Mouse (Mus musculus): ENCODE data around the gene Sfta2. TPM values are rescaled to one million over a fixed set of nuclear protein-coding genes. Genes with fewer than 3 reads are reported as not detected.

Gene Sfta2
- polyA plus RNA-seq, 1 experiment from 2014 or later: not detected

DNA sequence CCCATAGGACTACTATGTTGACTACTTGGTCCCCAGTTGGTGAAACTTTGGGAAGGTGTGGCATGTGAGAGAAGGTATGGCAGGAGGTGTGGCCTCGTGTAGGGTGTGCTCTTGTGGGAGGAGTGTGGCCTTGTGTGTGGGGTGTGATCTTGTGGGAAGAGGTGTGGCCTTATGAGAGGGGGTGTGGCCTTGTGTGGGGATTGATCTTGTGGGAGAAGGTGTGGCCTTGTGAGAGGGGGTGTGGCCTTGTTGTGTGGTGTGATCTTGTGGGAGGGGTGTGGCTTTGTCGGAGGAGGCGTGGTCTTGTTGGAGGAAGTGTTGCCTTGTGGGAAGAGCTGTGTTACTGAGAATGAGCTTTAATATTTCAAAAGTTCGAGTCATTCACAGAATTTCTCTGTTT is 15.8 kb downstream of the Sfta2 start:
- DNase-seq (ENCODE audit: low spot score) (no peak), ATAC-seq (ENCODE audit: low FRiP score) (no peak)
- 75% methylated on average over 4 of the region's 4 CpGs for WGBS
- H3K36me3 ChIP-seq (ENCODE audit: control insufficient read depth, insufficient read depth, low read length): no peaks in the 10 kb centered on the region
- no peaks in the 10 kb centered on the region for H3K4me1 ChIP-seq (replicated peaks; ENCODE audit: control insufficient read depth, insufficient read depth, low read length)
- H3K27ac ChIP-seq (ENCODE audit: low read depth, low read length): no peak overlapping the region
- H3K4me2 ChIP-seq (replicated peaks; ENCODE audit: low read depth, low read length): no peak overlapping the region
- H3K9ac ChIP-seq (ENCODE audit: low read depth, low read length): no peak overlapping the region
- H3K4me3 ChIP-seq (ENCODE audit: low read depth, low read length): no peak overlapping the region
- H3K27me3 ChIP-seq (ENCODE audit: control insufficient read depth, insufficient read depth, low read length): no peaks in the 10 kb centered on the region
- H3K9me3 ChIP-seq (ENCODE audit: control insufficient read depth, low read length): no peaks in the 10 kb centered on the region

DNA sequence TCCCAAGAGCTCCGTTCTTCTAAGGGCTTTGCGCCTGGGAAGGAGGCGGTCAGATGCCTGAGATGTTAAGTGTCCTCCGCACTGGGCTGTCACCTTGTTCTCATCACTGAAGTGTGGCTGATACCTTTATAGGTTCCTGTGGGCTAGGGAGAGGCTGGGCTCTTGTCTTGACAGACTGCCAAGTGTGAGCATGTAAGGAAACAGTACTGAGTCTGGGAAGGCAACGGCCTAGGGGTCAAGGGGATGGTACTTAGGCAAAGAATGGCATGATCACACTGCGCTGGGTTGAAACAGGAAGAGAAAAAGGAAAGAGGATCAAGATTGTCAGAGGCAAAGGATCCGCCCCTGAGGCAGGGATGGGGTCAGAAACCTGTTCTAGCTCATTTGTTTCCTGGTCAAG is 25.2 kb downstream of the Sfta2 start, which contains the start of gene Gm9573:
TSS of gene Gm9573 (minus strand) at position 101 of the 400 bp plus-strand sequence.
- no peak for DNase-seq (ENCODE audit: low spot score)
- Histone ChIP-seq H3K4me3 (ENCODE audit: low read depth, low read length) (no peak within 1 kb of the TSS), H3K9me3 (ENCODE audit: control insufficient read depth, low read length) (no peaks in the 10 kb centered on the region), H3K36me3 (ENCODE audit: control insufficient read depth, insufficient read depth, low read length) (no peaks in the 10 kb centered on the region), H3K27ac (ENCODE audit: low read depth, low read length) (no peak within 1 kb of the TSS), H3K4me1 (replicated peaks; ENCODE audit: control insufficient read depth, insufficient read depth, low read length) (no peaks in the 10 kb centered on the region), H3K4me2 (replicated peaks; ENCODE audit: low read depth, low read length) (no peak within 1 kb of the TSS), H3K9ac (ENCODE audit: low read depth, low read length) (no peak within 1 kb of the TSS), H3K27me3 (ENCODE audit: control insufficient read depth, insufficient read depth, low read length) (no peaks in the 10 kb centered on the region)
- no peak for ATAC-seq (ENCODE audit: low FRiP score)
- WGBS: 87% methylated on average over 7 of the region's 7 CpGs

DNA sequence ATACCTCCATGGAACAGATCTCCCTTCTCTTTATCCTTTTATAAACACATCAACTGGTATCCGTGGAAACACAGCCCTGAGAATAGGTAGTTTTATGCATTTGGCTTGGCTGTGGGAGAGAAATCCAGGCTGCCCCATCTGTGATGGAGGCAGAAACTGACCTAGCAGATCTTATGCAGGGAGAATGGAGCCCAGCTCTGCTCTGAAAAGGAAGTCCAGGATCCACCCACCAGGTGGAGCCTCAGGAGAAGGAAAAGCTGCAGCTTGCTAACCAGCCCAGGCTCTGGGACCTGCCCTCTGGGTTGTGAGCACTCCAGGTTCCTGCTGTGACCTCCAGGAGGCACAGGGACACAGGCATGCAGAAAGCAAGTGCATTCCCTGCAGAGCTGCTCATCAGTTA is 32.6 kb downstream of the Sfta2 start:
- Histone ChIP-seq H3K36me3 (ENCODE audit: control insufficient read depth, insufficient read depth, low read length) (no peaks in the 10 kb centered on the region), H3K4me3 (ENCODE audit: low read depth, low read length) (no peak overlapping the region), H3K9ac (ENCODE audit: low read depth, low read length) (no peak overlapping the region), H3K4me2 (replicated peaks; ENCODE audit: low read depth, low read length) (no peak overlapping the region), H3K27me3 (ENCODE audit: control insufficient read depth, insufficient read depth, low read length) (no peaks in the 10 kb centered on the region), H3K27ac (ENCODE audit: low read depth, low read length) (no peak overlapping the region), H3K9me3 (ENCODE audit: control insufficient read depth, low read length) (no peaks in the 10 kb centered on the region), H3K4me1 (replicated peaks; ENCODE audit: control insufficient read depth, insufficient read depth, low read length) (0 out of 2 replicates have a peak, but pooled peaks cover 2% of the 10 kb centered on the region)
- peak; percentile 27 for DNase-seq (ENCODE audit: low spot score)
- ATAC-seq (ENCODE audit: low FRiP score): no peak
- WGBS: 19% methylated on average over 1 of the region's 1 CpGs

DNA sequence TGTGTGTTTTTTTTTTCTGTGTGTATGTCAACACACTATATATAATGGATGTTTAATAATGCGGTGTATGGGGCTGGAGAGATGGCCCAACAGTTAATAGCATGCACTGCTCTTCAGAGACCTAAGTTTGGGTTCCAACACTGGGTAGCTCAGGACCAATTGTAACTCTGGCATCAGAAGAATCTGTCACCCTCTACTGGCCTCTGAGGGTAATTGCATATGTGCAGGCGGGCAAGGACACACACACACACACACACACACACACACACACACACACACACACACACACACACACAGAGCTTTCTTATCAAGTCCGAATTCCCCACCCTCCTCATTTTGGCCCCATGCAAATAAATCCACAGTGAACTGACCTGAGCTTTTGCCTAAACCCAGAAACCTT is 33.9 kb downstream of the Sfta2 start:
- Histone ChIP-seq H3K4me1 (replicated peaks; ENCODE audit: control insufficient read depth, insufficient read depth, low read length) (0 out of 2 replicates have a peak, but pooled peaks cover 2% of the 10 kb centered on the region), H3K4me2 (replicated peaks; ENCODE audit: low read depth, low read length) (no peak overlapping the region), H3K9ac (ENCODE audit: low read depth, low read length) (no peak overlapping the region), H3K27ac (ENCODE audit: low read depth, low read length) (no peak overlapping the region), H3K9me3 (ENCODE audit: control insufficient read depth, low read length) (no peaks in the 10 kb centered on the region), H3K27me3 (ENCODE audit: control insufficient read depth, insufficient read depth, low read length) (no peaks in the 10 kb centered on the region), H3K36me3 (ENCODE audit: control insufficient read depth, insufficient read depth, low read length) (no peaks in the 10 kb centered on the region), H3K4me3 (ENCODE audit: low read depth, low read length) (no peak overlapping the region)
- peak; percentile 7 for DNase-seq (ENCODE audit: low spot score)
- ATAC-seq (ENCODE audit: low FRiP score): no peak
- 82% methylated on average over 3 of the region's 3 CpGs for whole genome bisulfite sequencing

DNA sequence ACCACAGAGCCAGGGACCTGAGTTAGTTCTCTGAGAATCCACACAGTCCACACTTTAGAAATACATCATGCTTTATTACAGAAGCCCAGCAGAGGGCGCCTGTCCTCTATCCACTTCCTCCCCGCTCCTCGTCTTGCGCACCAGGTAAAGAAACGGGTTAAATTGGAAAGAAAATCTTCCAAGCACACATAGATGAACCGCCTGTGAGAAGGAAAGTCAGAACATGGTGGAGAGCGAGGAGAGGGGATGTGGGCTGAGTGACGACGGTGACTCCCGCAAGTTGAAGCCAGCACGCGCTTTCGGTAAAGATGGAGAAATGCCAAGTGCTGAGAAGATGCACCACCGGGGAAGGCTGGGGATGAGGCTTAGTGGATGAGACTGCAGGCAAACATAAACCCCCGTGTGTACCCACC is 34.4 kb downstream of the Sfta2 start:
- peak; percentile 53; the same call in 1 of the 2 replicates for ATAC-seq (ENCODE audit: low FRiP score)
- no peak overlapping the region for H3K9ac ChIP-seq (ENCODE audit: low read depth, low read length)
- 0 out of 2 replicates have a peak, but pooled peaks cover 2% of the 10 kb centered on the region for H3K4me1 ChIP-seq (replicated peaks; ENCODE audit: control insufficient read depth, insufficient read depth, low read length)
- peak overlapping the region; percentile 26 for H3K4me3 ChIP-seq (ENCODE audit: low read depth, low read length)
- H3K9me3 ChIP-seq (ENCODE audit: control insufficient read depth, low read length): no peaks in the 10 kb centered on the region
- WGBS: 3% methylated on average over 15 of the region's 15 CpGs
- no peaks in the 10 kb centered on the region for H3K27me3 ChIP-seq (ENCODE audit: control insufficient read depth, insufficient read depth, low read length)
- H3K27ac ChIP-seq (ENCODE audit: low read depth, low read length): no peak overlapping the region
- H3K4me2 ChIP-seq (replicated peaks; ENCODE audit: low read depth, low read length): peak overlapping the region; percentile 42
- no peaks in the 10 kb centered on the region for H3K36me3 ChIP-seq (ENCODE audit: control insufficient read depth, insufficient read depth, low read length)
- peak; percentile 87 for DNase-seq (ENCODE audit: low spot score)

DNA sequence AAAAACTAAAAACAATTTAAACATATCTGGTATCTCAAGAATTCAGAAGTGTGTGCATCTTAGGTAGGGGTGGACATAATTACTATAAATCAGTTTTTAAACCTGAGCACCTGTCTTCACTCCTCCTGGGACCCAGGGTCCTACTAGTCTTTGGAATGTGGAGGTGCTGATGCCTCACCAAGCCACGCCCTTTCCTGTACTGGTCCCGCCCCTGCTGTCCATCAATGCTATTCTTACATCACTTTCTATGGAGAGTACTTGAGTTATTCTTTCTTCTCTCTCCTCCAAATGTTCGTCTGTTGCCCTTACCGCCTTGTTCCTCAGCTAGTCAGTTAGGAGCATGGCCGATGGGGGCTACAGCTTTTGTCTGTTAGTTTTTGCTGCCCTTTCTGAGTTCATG is 35.0 kb downstream of the Sfta2 start:
- no peak overlapping the region for H3K9ac ChIP-seq (ENCODE audit: low read depth, low read length)
- H3K27ac ChIP-seq (ENCODE audit: low read depth, low read length): no peak overlapping the region
- H3K4me3 ChIP-seq (ENCODE audit: low read depth, low read length): no peak overlapping the region
- H3K9me3 ChIP-seq (ENCODE audit: control insufficient read depth, low read length): no peaks in the 10 kb centered on the region
- peak; percentile 42 for DNase-seq (ENCODE audit: low spot score)
- H3K36me3 ChIP-seq (ENCODE audit: control insufficient read depth, insufficient read depth, low read length): no peaks in the 10 kb centered on the region
- no peak for ATAC-seq (ENCODE audit: low FRiP score)
- no peaks in the 10 kb centered on the region for H3K27me3 ChIP-seq (ENCODE audit: control insufficient read depth, insufficient read depth, low read length)
- H3K4me2 ChIP-seq (replicated peaks; ENCODE audit: low read depth, low read length): no peak overlapping the region
- 0 out of 2 replicates have a peak, but pooled peaks cover 2% of the 10 kb centered on the region for H3K4me1 ChIP-seq (replicated peaks; ENCODE audit: control insufficient read depth, insufficient read depth, low read length)
- 43% methylated on average over 5 of the region's 5 CpGs for WGBS

DNA sequence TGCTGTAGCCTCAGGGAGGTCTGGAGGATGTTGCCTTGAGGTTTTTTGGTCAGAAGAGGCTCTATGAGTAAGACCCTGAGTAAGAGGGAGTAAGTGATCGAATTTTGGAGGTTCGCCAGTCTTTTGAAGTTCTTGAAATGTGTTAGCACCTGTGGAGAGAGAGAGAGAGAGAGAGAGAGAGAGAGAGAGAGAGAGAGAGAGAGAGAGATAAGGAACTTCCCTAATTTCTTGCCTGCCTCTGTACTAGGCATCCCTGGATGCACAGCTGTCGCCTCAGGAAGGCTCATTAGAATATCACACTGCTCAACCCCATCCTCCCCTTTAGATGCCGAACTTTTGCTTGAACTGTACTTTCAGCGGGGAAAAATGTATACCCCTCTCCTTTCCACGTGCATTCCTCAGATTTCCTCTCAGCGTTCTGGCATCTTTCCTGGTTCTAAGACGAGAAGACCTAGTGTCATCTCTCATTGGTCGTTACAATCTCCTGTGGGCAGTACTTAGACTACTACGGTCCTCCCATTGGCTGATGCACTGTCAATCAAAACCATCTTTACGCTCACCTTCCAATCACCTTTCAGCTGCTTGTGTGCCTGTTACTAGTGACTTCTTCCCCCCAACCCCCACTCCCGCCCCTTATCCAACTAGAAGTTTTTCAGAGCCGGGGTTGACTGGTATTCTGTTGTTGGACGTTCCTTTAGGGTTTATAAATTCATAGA is 37.3 kb downstream of the Sfta2 start:
- Histone ChIP-seq H3K9me3 (ENCODE audit: control insufficient read depth, low read length) (no peaks in the 10 kb centered on the region), H3K4me3 (ENCODE audit: low read depth, low read length) (no peak overlapping the region), H3K27ac (ENCODE audit: low read depth, low read length) (no peak overlapping the region), H3K9ac (ENCODE audit: low read depth, low read length) (no peak overlapping the region), H3K27me3 (ENCODE audit: control insufficient read depth, insufficient read depth, low read length) (no peaks in the 10 kb centered on the region), H3K4me1 (replicated peaks; ENCODE audit: control insufficient read depth, insufficient read depth, low read length) (0 out of 2 replicates have a peak, but pooled peaks cover 2% of the 10 kb centered on the region), H3K4me2 (replicated peaks; ENCODE audit: low read depth, low read length) (no peak overlapping the region), H3K36me3 (ENCODE audit: control insufficient read depth, insufficient read depth, low read length) (no peaks in the 10 kb centered on the region)
- 24% methylated on average over 14 of the region's 14 CpGs for WGBS
- DNase-seq (ENCODE audit: low spot score) (peak; percentile 78), ATAC-seq (ENCODE audit: low FRiP score) (peak; percentile 76)

DNA sequence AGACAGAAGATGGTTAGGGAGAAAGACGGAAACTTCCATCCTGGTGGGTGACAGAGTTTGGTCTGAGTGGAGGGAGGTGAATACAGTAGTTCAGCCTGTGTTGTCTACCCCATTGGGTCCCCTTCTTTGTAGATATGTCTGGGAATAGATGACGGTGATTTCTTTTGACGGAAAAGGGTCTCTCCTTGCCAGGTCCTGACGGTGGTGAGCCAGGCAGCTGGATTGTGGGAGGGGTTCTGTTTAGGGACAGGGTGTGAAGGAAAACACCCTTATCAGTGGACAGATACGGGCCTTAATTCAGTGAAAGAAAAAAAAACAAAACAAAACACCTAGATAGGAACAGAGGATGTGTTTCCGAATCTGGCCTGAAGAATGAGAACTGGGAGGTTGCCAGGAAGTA is 38.0 kb downstream of the Sfta2 start:
- whole genome bisulfite sequencing: 82% methylated on average over 6 of the region's 6 CpGs
- ATAC-seq (ENCODE audit: low FRiP score) (no peak), DNase-seq (ENCODE audit: low spot score) (no peak)
- no peak overlapping the region for H3K4me2 ChIP-seq (replicated peaks; ENCODE audit: low read depth, low read length)
- no peak overlapping the region for H3K4me3 ChIP-seq (ENCODE audit: low read depth, low read length)
- H3K27me3 ChIP-seq (ENCODE audit: control insufficient read depth, insufficient read depth, low read length): no peaks in the 10 kb centered on the region
- no peak overlapping the region for H3K27ac ChIP-seq (ENCODE audit: low read depth, low read length)
- 0 out of 2 replicates have a peak, but pooled peaks cover 2% of the 10 kb centered on the region for H3K4me1 ChIP-seq (replicated peaks; ENCODE audit: control insufficient read depth, insufficient read depth, low read length)
- H3K9me3 ChIP-seq (ENCODE audit: control insufficient read depth, low read length): no peaks in the 10 kb centered on the region
- H3K36me3 ChIP-seq (ENCODE audit: control insufficient read depth, insufficient read depth, low read length): no peaks in the 10 kb centered on the region
- no peak overlapping the region for H3K9ac ChIP-seq (ENCODE audit: low read depth, low read length)

DNA sequence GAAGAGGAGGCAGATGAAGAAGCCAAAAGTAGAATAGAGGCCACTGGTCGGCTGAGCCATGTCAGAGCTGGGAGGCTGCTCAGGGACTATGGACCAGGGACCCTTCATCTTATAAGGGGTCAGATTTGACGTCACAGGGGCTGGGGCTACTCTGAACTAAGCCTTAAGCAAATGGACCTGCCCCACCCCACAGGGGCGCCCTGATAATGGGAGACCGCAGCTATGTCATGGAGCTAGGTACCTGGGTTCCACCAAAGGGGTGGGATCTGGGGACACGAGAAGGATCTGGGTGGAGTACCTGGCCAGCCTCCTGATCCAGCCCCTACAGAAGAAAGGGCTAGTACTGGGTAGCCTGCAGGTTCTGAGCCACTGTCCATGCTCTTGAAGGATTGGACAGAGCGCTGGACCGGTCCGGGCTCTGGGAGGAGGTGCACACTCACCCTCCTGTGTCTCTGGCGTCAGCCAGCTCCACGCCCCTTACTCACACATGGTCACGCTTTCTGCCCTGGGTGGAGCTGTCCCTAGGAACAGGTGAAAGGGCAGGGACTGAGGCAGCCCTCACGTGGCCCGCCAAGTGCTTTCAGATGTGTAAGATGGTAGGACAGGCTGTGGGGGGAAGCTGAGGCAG is 42.4 kb downstream of the Sfta2 start, which contains the start of gene Mucl3:
TSS of gene Mucl3 (minus strand) at position 87 of the 628 bp plus-strand sequence.
- H3K4me1 ChIP-seq (replicated peaks; ENCODE audit: control insufficient read depth, insufficient read depth, low read length): no peaks in the 10 kb centered on the region
- H3K4me3 ChIP-seq (ENCODE audit: low read depth, low read length): no peak within 1 kb of the TSS
- no peak within 1 kb of the TSS for H3K4me2 ChIP-seq (replicated peaks; ENCODE audit: low read depth, low read length)
- ATAC-seq (ENCODE audit: low FRiP score) (no peak), DNase-seq (ENCODE audit: low spot score) (no peak)
- no peak within 1 kb of the TSS for H3K9ac ChIP-seq (ENCODE audit: low read depth, low read length)
- no peaks in the 10 kb centered on the region for H3K27me3 ChIP-seq (ENCODE audit: control insufficient read depth, insufficient read depth, low read length)
- H3K36me3 ChIP-seq (ENCODE audit: control insufficient read depth, insufficient read depth, low read length): no peaks in the 10 kb centered on the region
- WGBS: 75% methylated on average over 13 of the region's 13 CpGs
- H3K9me3 ChIP-seq (ENCODE audit: control insufficient read depth, low read length): no peaks in the 10 kb centered on the region
- no peak within 1 kb of the TSS for H3K27ac ChIP-seq (ENCODE audit: low read depth, low read length)
